Mouse (Mus musculus): ENCODE data around the gene Dennd6a. TPM values are rescaled to one million over a fixed set of nuclear protein-coding genes. Genes with fewer than 3 reads are reported as not detected.

The Dennd6a gene
- total RNA-seq, 1 experiment = 19.9 TPM

DNA sequence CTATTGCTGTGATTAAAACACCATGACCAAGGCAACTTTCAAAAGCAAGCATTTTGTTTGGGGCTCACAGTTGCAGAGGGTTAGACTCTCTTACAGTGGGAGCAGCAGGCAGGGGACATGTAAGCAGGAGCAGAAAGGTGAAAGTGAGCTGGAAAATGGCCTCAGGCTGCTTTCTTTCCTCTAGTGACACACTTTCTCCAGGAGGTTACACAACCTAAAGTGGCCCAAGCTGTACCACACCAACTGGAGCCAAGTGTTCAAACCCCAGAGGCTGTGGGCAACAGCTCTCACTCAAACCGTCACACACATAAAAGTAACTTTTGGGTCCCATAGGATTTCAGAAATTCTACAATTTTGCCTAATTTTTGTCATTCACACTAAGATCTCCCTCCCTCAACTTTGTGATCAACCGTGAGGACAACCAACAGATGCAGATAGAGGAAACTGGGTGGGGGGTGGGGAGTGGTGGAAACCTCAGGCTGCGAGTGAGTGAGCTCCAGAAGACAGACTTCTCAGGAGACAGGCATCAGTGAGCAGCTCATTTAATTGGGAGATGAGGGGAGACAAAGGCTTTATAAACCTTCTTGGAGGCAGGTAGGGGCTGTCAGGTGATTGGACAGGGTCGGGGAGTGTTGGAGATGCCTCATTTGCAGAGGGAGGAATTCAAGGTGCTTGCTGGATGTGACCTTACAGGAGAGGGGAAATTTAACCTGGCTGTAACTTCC lies 1.5 kb upstream of the Dennd6a start:
- no peaks in the 10 kb centered on the region for H3K36me3 ChIP-seq (ENCODE audit: control insufficient read depth, insufficient read depth, low read length, poor library complexity, severe bottlenecking)
- in situ Hi-C loops (cut with MboI; ENCODE audit: low sequenced_read_pairs in 2 of 2, unreplicated experiment in 2 of 2) = no loop called here
- no peaks in the 10 kb centered on the region for H3K4me1 ChIP-seq (ENCODE audit: control insufficient read depth in 2 of 2, insufficient read depth in 2 of 2, low read length in 2 of 2, poor library complexity in 1 of 2)

DNA sequence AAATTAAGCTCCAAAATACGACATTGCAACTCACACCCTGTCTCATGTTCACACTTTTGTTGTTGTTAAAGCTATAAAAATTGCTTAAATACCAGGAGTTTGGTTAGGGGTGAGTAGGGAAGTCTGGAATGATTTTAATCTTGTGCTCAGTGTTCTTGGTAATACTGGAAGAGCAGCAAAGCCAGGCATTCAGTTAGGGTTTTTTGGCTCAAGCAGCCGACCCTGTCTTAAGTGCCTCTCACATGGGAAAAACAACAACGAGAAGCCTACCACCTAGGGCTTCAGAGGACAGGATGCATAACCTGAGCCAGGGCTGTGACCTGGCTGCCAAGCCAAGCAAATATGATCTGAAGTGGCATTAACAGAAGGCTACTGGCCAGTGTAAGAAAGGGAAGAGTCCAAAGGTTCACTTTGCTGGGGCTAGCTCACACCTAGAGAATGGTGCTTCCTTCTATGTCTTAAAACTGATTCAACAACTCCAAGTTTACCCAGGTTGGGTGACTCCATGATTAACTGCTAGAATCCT lies 2.7 kb downstream of the Dennd6a start:
- in situ Hi-C loops (cut with MboI; ENCODE audit: low sequenced_read_pairs in 2 of 2, unreplicated experiment in 2 of 2) = no loop called here
- no peaks in the 10 kb centered on the region for H3K36me3 ChIP-seq (ENCODE audit: control insufficient read depth, insufficient read depth, low read length, poor library complexity, severe bottlenecking)

More for the DNA sequence above, 1.5 kb upstream of the Dennd6a start:
- Histone ChIP-seq H3K4me3 (ENCODE audit: insufficient read depth in 1 of 2, low read depth in 1 of 2, low read length in 2 of 2, poor library complexity in 1 of 2, severe bottlenecking in 1 of 2) (no peak overlapping the region), H3K9me3 (ENCODE audit: control insufficient read depth, insufficient read depth, low read depth, low read length) (no peaks in the 10 kb centered on the region), H3K9ac (ENCODE audit: insufficient read depth, low read depth, low read length, poor library complexity, severe bottlenecking) (no peak overlapping the region), H3K27ac (ENCODE audit: insufficient read depth, low read depth, low read length, poor library complexity, severe bottlenecking) (no peak overlapping the region)
- no peak for DNase-seq (ENCODE audit: low read depth, low spot score)
- no peak for TF ChIP-seq ZC3H11A (IDR thresholded peaks at IDR 0.05; ENCODE audit: borderline replicate concordance, low read depth, low read length)
- TF ChIP-seq CHD2 (IDR thresholded peaks at IDR 0.05; ENCODE audit: low read depth, low read length) = no peak
- no peak for TF ChIP-seq ZNF384 (IDR thresholded peaks at IDR 0.05; ENCODE audit: low read depth, low read length)
- TF ChIP-seq HCFC1 (IDR thresholded peaks at IDR 0.05; ENCODE audit: borderline replicate concordance, insufficient read depth, low read length) = no peak
- TF ChIP-seq MAFK (IDR thresholded peaks at IDR 0.05; ENCODE audit: insufficient read depth, low read depth, low read length) = no peak

DNA sequence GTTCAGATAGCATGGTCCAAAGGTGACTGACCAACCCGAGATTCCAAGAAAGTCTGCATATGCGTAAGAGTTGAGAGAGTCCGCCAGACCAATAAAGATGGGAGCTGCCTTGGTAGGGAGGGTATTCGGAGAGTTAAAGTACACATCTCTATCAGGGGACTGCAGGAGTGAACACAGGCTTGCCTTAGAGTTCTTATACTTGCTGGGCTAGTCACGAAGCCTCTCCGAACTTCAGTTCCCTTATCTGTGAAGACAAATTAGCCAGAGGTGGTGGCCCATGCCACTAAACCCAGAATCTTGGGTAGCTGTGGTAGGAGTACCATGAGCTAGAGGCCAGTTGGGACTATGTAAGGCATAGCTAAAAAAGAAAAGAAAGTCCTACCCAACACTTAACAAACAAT lies 5.1 kb downstream of the Dennd6a start:
- TF ChIP-seq HCFC1 (IDR thresholded peaks at IDR 0.05; ENCODE audit: borderline replicate concordance, insufficient read depth, low read length) (no peak), ZNF384 (IDR thresholded peaks at IDR 0.05; ENCODE audit: low read depth, low read length) (no peak), CHD2 (IDR thresholded peaks at IDR 0.05; ENCODE audit: low read depth, low read length) (no peak), ZC3H11A (IDR thresholded peaks at IDR 0.05; ENCODE audit: borderline replicate concordance, low read depth, low read length) (no peak), MAFK (IDR thresholded peaks at IDR 0.05; ENCODE audit: insufficient read depth, low read depth, low read length) (no peak)
- Histone ChIP-seq H3K9me3 (ENCODE audit: control insufficient read depth, insufficient read depth, low read depth, low read length) (no peaks in the 10 kb centered on the region), H3K27ac (ENCODE audit: insufficient read depth, low read depth, low read length, poor library complexity, severe bottlenecking) (no peak overlapping the region), H3K4me3 (ENCODE audit: insufficient read depth in 1 of 2, low read depth in 1 of 2, low read length in 2 of 2, poor library complexity in 1 of 2, severe bottlenecking in 1 of 2) (peak overlapping the region in 1 of 2 experiments; percentile 78; a peak in 2 of 4 replicates), H3K9ac (ENCODE audit: insufficient read depth, low read depth, low read length, poor library complexity, severe bottlenecking) (no peak overlapping the region; the same call in 1 of the 2 replicates), H3K4me1 (ENCODE audit: control insufficient read depth in 2 of 2, insufficient read depth in 2 of 2, low read length in 2 of 2, poor library complexity in 1 of 2) (no peaks in the 10 kb centered on the region; a peak in 3 of 4 replicates), H3K36me3 (ENCODE audit: control insufficient read depth, insufficient read depth, low read length, poor library complexity, severe bottlenecking) (no peaks in the 10 kb centered on the region)
- DNase-seq (ENCODE audit: low read depth, low spot score) = no peak
- in situ Hi-C loops (cut with MboI; ENCODE audit: low sequenced_read_pairs in 2 of 2, unreplicated experiment in 2 of 2) = no loop called here

More for the DNA sequence above, 2.7 kb downstream of the Dennd6a start:
- Histone ChIP-seq H3K9me3 (ENCODE audit: control insufficient read depth, insufficient read depth, low read depth, low read length) (no peaks in the 10 kb centered on the region), H3K9ac (ENCODE audit: insufficient read depth, low read depth, low read length, poor library complexity, severe bottlenecking) (no peak overlapping the region), H3K27ac (ENCODE audit: insufficient read depth, low read depth, low read length, poor library complexity, severe bottlenecking) (no peak overlapping the region), H3K4me1 (ENCODE audit: control insufficient read depth in 2 of 2, insufficient read depth in 2 of 2, low read length in 2 of 2, poor library complexity in 1 of 2) (no peaks in the 10 kb centered on the region; a peak in 3 of 4 replicates), H3K4me3 (ENCODE audit: insufficient read depth in 1 of 2, low read depth in 1 of 2, low read length in 2 of 2, poor library complexity in 1 of 2, severe bottlenecking in 1 of 2) (no peak overlapping the region)
- no peak for TF ChIP-seq CHD2 (IDR thresholded peaks at IDR 0.05; ENCODE audit: low read depth, low read length)
- TF ChIP-seq ZC3H11A (IDR thresholded peaks at IDR 0.05; ENCODE audit: borderline replicate concordance, low read depth, low read length) = no peak
- no peak for TF ChIP-seq MAFK (IDR thresholded peaks at IDR 0.05; ENCODE audit: insufficient read depth, low read depth, low read length)
- TF ChIP-seq ZNF384 (IDR thresholded peaks at IDR 0.05; ENCODE audit: low read depth, low read length) = no peak
- no peak for TF ChIP-seq HCFC1 (IDR thresholded peaks at IDR 0.05; ENCODE audit: borderline replicate concordance, insufficient read depth, low read length)
- no peak for DNase-seq (ENCODE audit: low read depth, low spot score)

DNA sequence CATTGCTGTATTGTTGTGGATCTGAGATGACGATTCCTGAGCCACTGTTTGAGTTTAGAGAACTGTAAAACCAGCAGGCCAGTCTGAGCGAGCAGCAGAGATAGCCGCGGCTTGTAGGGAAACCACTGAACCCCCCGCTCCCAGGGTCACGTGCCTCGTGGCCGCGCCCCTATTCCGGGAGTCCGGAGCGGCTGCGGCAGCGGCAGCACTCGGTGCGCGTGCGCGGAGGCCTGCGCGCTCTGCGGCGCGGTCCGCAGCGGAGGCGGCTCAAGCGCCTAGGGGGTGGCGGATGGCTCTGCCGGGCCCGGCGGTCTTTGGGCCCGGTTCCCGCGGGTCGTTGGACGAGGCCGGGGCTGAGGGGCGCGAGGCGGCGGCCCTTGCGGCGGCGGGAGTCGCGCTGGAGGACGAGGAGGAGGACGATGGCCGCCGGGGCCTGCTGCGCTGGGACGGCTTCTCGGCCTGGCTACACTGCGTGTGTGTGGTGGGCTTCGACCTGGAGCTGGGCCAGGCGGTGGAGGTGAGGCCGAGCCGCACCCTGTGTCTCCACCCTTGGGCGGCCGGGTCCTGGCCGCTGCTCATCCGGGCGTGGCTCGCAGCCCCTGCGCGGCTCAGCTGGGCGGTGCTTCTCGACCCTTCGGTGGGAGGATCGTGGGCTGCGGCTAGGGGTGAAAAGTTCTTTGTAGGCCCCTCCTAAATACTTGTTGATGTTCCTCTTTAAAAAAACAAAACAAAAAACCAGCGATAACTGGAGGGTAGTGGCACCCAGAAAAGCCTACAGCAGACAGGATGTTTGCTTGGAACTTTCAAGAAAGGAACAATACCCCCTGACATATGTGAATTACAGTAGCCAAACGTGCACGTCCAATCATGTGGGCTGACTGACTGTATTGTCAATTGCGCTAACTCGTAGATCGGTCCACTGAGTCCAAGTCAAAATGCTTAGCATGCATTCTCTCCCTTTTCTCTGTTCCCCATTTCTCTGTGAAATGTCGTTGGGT lies 6.0 kb downstream of the Dennd6a start:
- Histone ChIP-seq H3K36me3 (ENCODE audit: control insufficient read depth, insufficient read depth, low read length, poor library complexity, severe bottlenecking) (no peaks in the 10 kb centered on the region), H3K9me3 (ENCODE audit: control insufficient read depth, insufficient read depth, low read depth, low read length) (no peaks in the 10 kb centered on the region), H3K27ac (ENCODE audit: insufficient read depth, low read depth, low read length, poor library complexity, severe bottlenecking) (peak overlapping the region; percentile 92), H3K9ac (ENCODE audit: insufficient read depth, low read depth, low read length, poor library complexity, severe bottlenecking) (peak overlapping the region; percentile 97), H3K4me3 (ENCODE audit: insufficient read depth in 1 of 2, low read depth in 1 of 2, low read length in 2 of 2, poor library complexity in 1 of 2, severe bottlenecking in 1 of 2) (peak overlapping the region; percentile 78 to 89), H3K4me1 (ENCODE audit: control insufficient read depth in 2 of 2, insufficient read depth in 2 of 2, low read length in 2 of 2, poor library complexity in 1 of 2) (no peaks in the 10 kb centered on the region; a peak in 3 of 4 replicates)
- 0 out of 2 replicates have a peak, but pooled peaks have one; percentile 44 for TF ChIP-seq MAFK (IDR thresholded peaks at IDR 0.05; ENCODE audit: insufficient read depth, low read depth, low read length)
- peak; percentile 48; the same call in 1 of the 2 replicates for TF ChIP-seq HCFC1 (IDR thresholded peaks at IDR 0.05; ENCODE audit: borderline replicate concordance, insufficient read depth, low read length)
- no peak for TF ChIP-seq ZC3H11A (IDR thresholded peaks at IDR 0.05; ENCODE audit: borderline replicate concordance, low read depth, low read length)
- TF ChIP-seq ZNF384 (IDR thresholded peaks at IDR 0.05; ENCODE audit: low read depth, low read length) = 0 out of 2 replicates have a peak, but pooled peaks have one; percentile 16
- DNase-seq (ENCODE audit: low read depth, low spot score) = peak; percentile 68
- in situ Hi-C loops (cut with MboI; ENCODE audit: low sequenced_read_pairs in 2 of 2, unreplicated experiment in 2 of 2) = no loop called here

Measured in ES-E14 (cell line).